Mouse (Mus musculus): ENCODE data around the gene Ndufc1. TPM values are rescaled to one million over a fixed set of nuclear protein-coding genes. Genes with fewer than 3 reads are reported as not detected.
"Not testable (repeated sequence)": the region's sequence is repeated elsewhere in the genome, so short reads cannot be mapped to it uniquely, and the experiment has no call there.

The Ndufc1 gene
- total RNA-seq (2021): 888 and 904 TPM in 2 replicates
- long read RNA-seq, experiment 1, transcript Ndufc1-201 (4 exons, 1,249 nt): major isoform, 647 of 661 reads
- long read RNA-seq, experiment 1, partial matches to known transcripts: 4 of 661 reads
- long read RNA-seq, experiment 1, other reads (novel, unspliced or antisense): 6 of 661 reads
- long read RNA-seq, experiment 2, transcript Ndufc1-201 (4 exons, 1,249 nt): major isoform, 882 of 904 reads
- long read RNA-seq, experiment 2, partial matches to known transcripts: 9 of 904 reads
- long read RNA-seq, experiment 2, other reads (novel, unspliced or antisense): 8 of 904 reads

- peak; percentile 99 for DNase-seq
Measured at GRCm38 (mm10) chr3:51408561-51409183, at the start of gene Ndufc1. TSS of gene Ndufc1 (minus strand) at chr3:51408988.

GRCm38 (mm10) chr3:51434871-51435595 is 26.2 kb upstream of the Ndufc1 start:
- DNase-seq: no peak

- not testable (repeated sequence) for DNase-seq
Measured at GRCm38 (mm10) chr3:51434364-51434763, 25.6 kb upstream of the Ndufc1 start.

- DNase-seq: no peak
Measured at GRCm38 (mm10) chr3:51425394-51425793, 16.6 kb upstream of the Ndufc1 start.

GRCm38 (mm10) chr3:51421921-51422320 is 13.1 kb upstream of the Ndufc1 start:
- no peak for DNase-seq

GRCm38 (mm10) chr3:51417966-51418365 is 9.2 kb upstream of the Ndufc1 start:
- no peak for DNase-seq

- no peak for DNase-seq
Measured at GRCm38 (mm10) chr3:51417485-51417884, 8.7 kb upstream of the Ndufc1 start.

- DNase-seq: no peak
Measured at GRCm38 (mm10) chr3:51417135-51417458, 8.3 kb upstream of the Ndufc1 start.

GRCm38 (mm10) chr3:51416364-51417134 is 7.8 kb upstream of the Ndufc1 start:
- peak; percentile 76 for DNase-seq

GRCm38 (mm10) chr3:51416073-51416363 is 7.2 kb upstream of the Ndufc1 start:
- no peak for DNase-seq

- DNase-seq: peak; percentile 99
Measured at GRCm38 (mm10) chr3:51415098-51416072, 6.6 kb upstream of the Ndufc1 start, which contains the start of gene Naa15. TSS of gene Naa15 (plus strand) at chr3:51415148.

- peak; percentile 70 for DNase-seq
Measured at GRCm38 (mm10) chr3:51413276-51413675, 4.5 kb upstream of the Ndufc1 start.

- DNase-seq: no peak
Measured at GRCm38 (mm10) chr3:51412457-51412856, 3.7 kb upstream of the Ndufc1 start.

- peak; percentile 30 for DNase-seq
Measured at GRCm38 (mm10) chr3:51407870-51408560, 773 bp downstream of the Ndufc1 start.

GRCm38 (mm10) chr3:51402628-51403027 is 6.2 kb downstream of the Ndufc1 start:
- no peak for DNase-seq

GRCm38 (mm10) chr3:51402054-51402453 is 6.7 kb downstream of the Ndufc1 start:
- not testable (repeated sequence) for DNase-seq

GRCm38 (mm10) chr3:51400682-51401081 is 8.1 kb downstream of the Ndufc1 start:
- peak; percentile 45 for DNase-seq

- no peak for DNase-seq
Measured at GRCm38 (mm10) chr3:51399531-51399930, 9.3 kb downstream of the Ndufc1 start.

GRCm38 (mm10) chr3:51398667-51399066 is 10.1 kb downstream of the Ndufc1 start:
- DNase-seq: no peak

GRCm38 (mm10) chr3:51397700-51398299 is 11.0 kb downstream of the Ndufc1 start:
- DNase-seq: no peak
